Mouse (Mus musculus): Measurements from ENCODE around the gene Tas1r2.

DNA sequence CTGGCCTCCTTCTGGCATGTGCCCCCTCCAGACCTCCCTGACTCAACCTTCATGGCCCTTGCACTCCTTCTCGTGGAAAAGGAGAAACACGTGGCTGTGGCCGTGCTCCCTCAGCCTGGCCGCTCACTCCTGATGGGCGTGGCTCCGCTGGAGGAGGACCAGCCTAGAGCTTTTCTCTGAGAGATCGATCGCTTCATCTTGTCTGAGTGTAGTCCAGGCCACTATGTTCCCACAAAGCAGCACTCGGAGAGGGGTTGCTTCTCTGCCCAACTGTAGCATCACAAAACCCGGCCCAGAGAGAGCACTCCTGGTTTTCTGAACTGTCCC is 21.1 kb upstream of the Tas1r2 start:
- TF ChIP-seq CTCF (IDR thresholded peaks at IDR 0.05): no peak
- no peak for TF ChIP-seq EP300 (IDR thresholded peaks at IDR 0.05)

Data from lung, postnatal 0 days (tissue).